Mouse (Mus musculus) midbrain, postnatal 0 days (tissue): Measurements from ENCODE around the gene Hspa12a. TPM values are rescaled to one million over a fixed set of nuclear protein-coding genes. Genes with fewer than 3 reads are reported as not detected.
"Not testable (repeated sequence)": the region's sequence is repeated elsewhere in the genome, so short reads cannot be mapped to it uniquely, and the experiment has no call there.

Experiments used
- ATAC-seq: fragments of 200-750 bp; cut with Nextera tagmentation; 2 replicates; pipeline ENCODE4 v1.8.0; 2017; ENCODE audit warnings: moderate number of reproducible peaks, mild to moderate bottlenecking, moderate TSS enrichment, moderate library complexity; ENCODE audit not compliant: low FRiP score
- DNase-seq: peaks from one replicate; pipeline ENCODE4 v3.0.0-alpha.2; 2015; ENCODE audit warnings: low spot score
- H3K27ac ChIP-seq: fragments of 300-500 bp; sonication (generic); 2 replicates; pipeline ENCODE4 v1.5.1; 2014; ENCODE audit warnings: low read depth, mild to moderate bottlenecking, low read length, mixed read lengths
- H3K27me3 ChIP-seq: fragments of 300-500 bp; sonication (generic); 2 replicates; pipeline ENCODE4 v1.6.1; 2014; ENCODE audit warnings: low read length, control low read depth, mixed read lengths; ENCODE audit not compliant: insufficient read depth
- H3K36me3 ChIP-seq: fragments of 300-500 bp; sonication (generic); 2 replicates; pipeline ENCODE4 v1.6.1; 2014; ENCODE audit warnings: low read length, control low read depth, mixed read lengths; ENCODE audit not compliant: insufficient read depth
- H3K4me1 ChIP-seq: fragments of 300-500 bp; sonication (generic); 2 replicates; pipeline ENCODE4 v1.6.1; 2014; ENCODE audit warnings: mild to moderate bottlenecking, control low read depth, antibody characterized with exemption, low read length, mixed read lengths; ENCODE audit not compliant: insufficient read depth
- H3K4me2 ChIP-seq: fragments of 300-500 bp; sonication (generic); 2 replicates; pipeline ENCODE4 v1.6.1; 2014; ENCODE audit warnings: low read depth, mild to moderate bottlenecking, low read length, mixed read lengths; ENCODE audit not compliant: poor library complexity, severe bottlenecking
- H3K4me3 ChIP-seq: fragments of 300-500 bp; sonication (generic); 2 replicates; pipeline ENCODE4 v1.5.1; 2014; ENCODE audit warnings: low read depth, mild to moderate bottlenecking, low read length, moderate library complexity
- H3K9ac ChIP-seq: fragments of 300-500 bp; sonication (generic); replicated peaks from 2 replicates; pipeline ENCODE4 v1.6.1; 2014; ENCODE audit warnings: mild to moderate bottlenecking, low read length, moderate library complexity, mixed read lengths; ENCODE audit not compliant: poor library complexity, severe bottlenecking
- H3K9me3 ChIP-seq: fragments of 300-500 bp; sonication (generic); 2 replicates; pipeline ENCODE4 v1.6.1; 2016; ENCODE audit warnings: low read length, control low read depth
- CTCF ChIP-seq: IDR thresholded peaks from 2 replicates; pipeline ENCODE4 v1.5.1; 2016; ENCODE audit warnings: antibody characterized with exemption, mild to moderate bottlenecking
- WGBS: fragments of 180-500 bp; shearing (Covaris S2); extraction: QIAGEN DNeasy Blood & Tissue Kit; methylation state at CpG from one replicate; pipeline ENCODE4 v1.1.7; 2014; 5-methylcytosine and 5-hydroxymethylcytosine counted together
- polyA plus RNA-seq: library from polyadenylated mRNA; unstranded; fragments of >200 nt; fragmentation: Nextera tagmentation; extraction: Ambion mirVana; gene quantifications from 2 replicates; pipeline ENCODE4 v1.2.1, GENCODE M21; 2015
- total RNA-seq: library from RNA; depleted of rRNA; stranded (reverse); fragments of >200 nt; gene quantifications from 2 replicates; pipeline ENCODE4 v1.2.3, GENCODE M21; 2014

Gene Hspa12a
- total and polyA plus RNA-seq, 2 experiments from 2014 or later, result 53.8 to 73.7 TPM

DNA sequence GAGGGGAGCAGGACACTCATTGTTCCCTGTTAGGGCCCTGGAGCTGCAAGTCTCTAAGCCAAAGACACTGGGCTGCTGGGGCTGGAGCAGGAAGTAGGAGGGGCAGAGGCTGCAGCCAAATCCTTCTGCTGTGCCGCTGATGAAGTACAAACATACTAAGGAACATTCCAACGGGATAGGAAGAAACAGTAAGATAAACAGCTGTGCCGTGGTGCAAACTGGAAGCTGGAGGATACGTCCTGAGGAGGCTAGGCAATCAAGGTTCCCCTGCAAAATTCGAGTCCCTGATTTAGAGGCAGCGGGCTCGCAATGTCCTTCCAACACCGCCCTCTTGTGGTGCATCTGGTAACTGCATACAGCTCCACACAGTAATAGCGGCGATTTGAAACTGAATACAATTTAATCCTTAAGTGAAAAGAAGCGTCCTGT, 39.5 kb downstream of the Hspa12a start:
- Histone ChIP-seq H3K9me3 (no peaks in the 10 kb centered on the region), H3K27ac (no peak overlapping the region), H3K27me3 (no peaks in the 10 kb centered on the region), H3K36me3 (no peaks in the 10 kb centered on the region), H3K4me3 (no peak overlapping the region), H3K4me1 (no peaks in the 10 kb centered on the region), H3K9ac (no peak overlapping the region), H3K4me2 (peak overlapping the region; percentile 38)
- under 1% methylated on average over 11 of the region's 11 CpGs for WGBS
- DNase-seq (peak; percentile 85), ATAC-seq (no peak)
- peak; percentile 98 for TF ChIP-seq CTCF

DNA sequence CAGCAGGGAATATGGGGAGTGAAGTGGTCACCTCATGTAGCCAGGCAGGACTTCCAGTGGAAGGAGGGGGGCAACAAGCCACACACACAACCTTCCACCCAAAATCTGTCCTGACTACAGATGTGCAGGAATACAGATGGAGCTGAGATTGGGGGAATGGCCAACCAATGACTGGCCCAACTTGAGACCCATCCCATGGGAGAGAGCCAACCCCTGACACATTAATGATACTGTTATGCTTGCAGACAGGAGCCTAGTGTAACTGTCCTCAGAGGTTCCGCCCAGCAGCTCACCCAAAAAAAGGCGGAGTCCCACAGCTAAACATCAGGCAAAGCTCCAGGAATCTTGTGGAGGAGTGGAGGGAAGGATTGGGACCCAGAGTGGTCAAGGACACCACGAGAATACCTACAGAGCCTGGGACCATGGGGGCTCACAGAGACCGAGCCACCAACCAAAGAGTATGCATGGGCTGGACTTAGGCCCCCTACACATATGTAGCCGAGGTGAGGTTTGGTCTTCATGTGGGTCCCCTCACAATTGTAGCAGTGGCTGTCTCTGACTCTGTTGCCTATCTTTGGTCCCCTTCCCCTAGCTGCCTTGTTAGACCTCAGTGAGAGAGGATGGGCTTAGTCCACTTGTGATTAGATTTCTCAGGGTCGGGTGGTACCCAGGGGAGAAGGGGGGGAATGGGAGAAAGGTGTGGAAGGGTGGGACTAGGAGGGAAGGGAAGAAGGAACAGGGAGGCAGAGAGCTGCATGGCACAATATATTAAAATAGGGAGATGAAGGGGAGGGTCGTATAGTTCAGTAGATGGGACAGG, 40.2 kb downstream of the Hspa12a start:
- Histone ChIP-seq H3K27me3 (no peaks in the 10 kb centered on the region), H3K36me3 (no peaks in the 10 kb centered on the region), H3K4me1 (no peaks in the 10 kb centered on the region), H3K9me3 (no peaks in the 10 kb centered on the region), H3K9ac (no peak overlapping the region), H3K4me3 (no peak overlapping the region), H3K4me2 (peak overlapping the region; percentile 38), H3K27ac (no peak overlapping the region)
- TF ChIP-seq CTCF, result no peak
- WGBS, result 74% methylated on average over 7 of the region's 7 CpGs
- no peak for ATAC-seq
- no peak for DNase-seq

DNA sequence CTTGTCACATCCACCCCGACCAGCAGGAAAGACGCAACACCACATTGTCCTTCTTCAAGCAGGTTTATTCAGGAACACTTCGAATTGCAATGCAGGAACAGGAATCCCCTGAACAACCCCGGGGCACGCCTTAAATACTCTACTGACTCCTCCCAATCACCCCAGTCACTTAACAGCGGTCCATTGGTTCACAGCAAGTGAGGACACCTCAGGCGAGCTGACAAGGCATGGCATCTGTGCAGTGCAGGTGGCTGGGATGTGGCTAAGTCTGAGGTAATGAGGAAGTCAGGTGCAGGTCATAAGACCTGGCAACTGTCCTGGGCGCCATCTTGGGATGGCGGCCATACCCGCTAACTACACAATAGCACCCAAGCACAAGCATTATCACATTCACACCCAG, 43.0 kb downstream of the Hspa12a start:
- ATAC-seq, H3K9ac ChIP-seq, H3K27me3 ChIP-seq, H3K36me3 ChIP-seq, H3K9me3 ChIP-seq, H3K4me2 ChIP-seq, H3K27ac ChIP-seq, H3K4me1 ChIP-seq, DNase-seq, H3K4me3 ChIP-seq: not testable (repeated sequence)
- WGBS, result 91% methylated on average over 10 of the region's 10 CpGs

DNA sequence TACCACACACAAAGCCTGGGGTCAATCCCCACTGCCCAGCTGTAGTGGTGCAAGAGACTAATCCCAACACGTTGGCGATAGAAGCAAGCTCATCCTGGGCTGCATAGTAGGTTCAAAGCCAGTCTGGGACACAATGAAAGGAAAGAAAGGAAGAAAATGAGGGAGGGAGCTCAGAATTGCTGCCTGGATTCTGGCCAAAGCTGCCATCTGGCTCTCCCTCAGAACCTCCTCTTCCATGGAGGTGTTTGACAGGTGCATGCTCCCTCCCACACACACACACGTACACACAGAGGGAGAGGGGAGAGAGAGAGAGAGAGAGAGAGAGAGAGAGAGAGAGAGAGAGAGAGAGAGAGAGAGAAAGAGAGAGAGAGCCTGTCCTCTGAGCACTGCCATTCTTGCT, 47.2 kb downstream of the Hspa12a start:
- no peaks in the 10 kb centered on the region for H3K36me3 ChIP-seq
- WGBS, result 71% methylated on average over 2 of the region's 3 CpGs
- no peaks in the 10 kb centered on the region for H3K9me3 ChIP-seq
- H3K4me2 ChIP-seq, result no peak overlapping the region
- H3K9ac ChIP-seq, result no peak overlapping the region
- no peak for DNase-seq
- H3K27me3 ChIP-seq, result no peaks in the 10 kb centered on the region
- H3K4me1 ChIP-seq, result no peaks in the 10 kb centered on the region
- H3K4me3 ChIP-seq, result no peak overlapping the region
- ATAC-seq, result no peak
- H3K27ac ChIP-seq, result no peak overlapping the region
- no peak for TF ChIP-seq CTCF

DNA sequence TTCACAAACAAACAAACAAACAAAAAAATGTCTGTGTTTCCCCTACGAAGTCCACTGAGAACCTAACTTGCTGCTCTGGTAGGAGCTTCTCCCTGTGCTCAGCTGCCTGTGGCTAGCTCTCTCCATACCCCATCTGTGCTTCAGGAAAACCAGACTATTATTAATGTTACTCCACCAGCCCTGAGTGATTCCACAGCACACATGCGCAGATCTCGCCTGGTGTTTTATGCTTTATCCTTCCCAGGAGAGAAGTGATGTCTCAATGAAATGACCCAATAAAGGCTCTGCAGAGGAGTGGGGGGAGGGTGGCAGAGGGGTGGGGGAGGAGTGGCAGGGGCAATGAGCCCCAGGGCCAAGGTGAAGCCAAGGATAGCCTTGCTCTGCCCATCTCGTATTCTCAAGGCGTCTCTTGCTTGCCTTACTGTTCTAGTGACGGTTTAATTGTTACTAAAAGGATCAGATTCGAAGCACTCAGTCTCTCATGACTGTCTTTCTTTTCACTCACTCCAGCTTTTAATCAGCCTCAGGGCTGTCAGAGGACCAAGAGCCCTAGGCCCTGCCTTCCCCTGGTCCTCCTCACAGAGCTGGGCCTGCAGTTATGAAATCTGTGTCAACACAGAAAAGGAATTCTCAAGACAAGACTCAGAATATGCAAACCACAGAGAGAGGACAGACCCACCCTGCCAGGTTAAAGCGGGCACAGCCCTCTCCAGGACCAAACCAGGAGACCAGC, 54.0 kb downstream of the Hspa12a start:
- Histone ChIP-seq H3K9me3 (no peaks in the 10 kb centered on the region), H3K27ac (peak overlapping the region; percentile 59; the same call in 1 of the 2 replicates), H3K4me3 (no peak overlapping the region), H3K4me2 (no peak overlapping the region), H3K9ac (no peak overlapping the region), H3K36me3 (no peaks in the 10 kb centered on the region), H3K4me1 (no peaks in the 10 kb centered on the region), H3K27me3 (no peaks in the 10 kb centered on the region)
- DNase-seq (peak; percentile 61), ATAC-seq (no peak)
- no peak for TF ChIP-seq CTCF
- 47% methylated on average over 8 of the region's 8 CpGs for WGBS

DNA sequence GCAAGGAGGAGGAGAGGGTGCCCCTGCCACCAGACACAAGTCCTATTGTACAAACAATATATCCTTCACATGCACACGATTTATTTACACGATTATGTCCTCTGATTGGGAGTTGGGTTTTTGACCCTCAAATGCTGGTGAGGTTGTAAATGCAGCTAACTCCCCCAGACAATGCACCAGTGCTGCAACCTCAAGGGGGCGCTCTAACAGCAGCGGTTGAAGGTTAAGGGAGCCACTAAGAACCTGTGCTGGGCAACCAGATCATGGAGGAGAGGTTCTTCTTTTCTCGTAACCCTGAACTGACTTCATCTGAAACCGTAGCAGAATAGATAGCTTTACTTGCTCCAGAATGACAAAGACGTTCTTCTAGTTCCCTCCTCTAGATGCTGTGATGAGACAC, 57.0 kb downstream of the Hspa12a start:
- Histone ChIP-seq H3K9ac (no peak overlapping the region), H3K4me2 (no peak overlapping the region), H3K9me3 (no peaks in the 10 kb centered on the region), H3K36me3 (no peaks in the 10 kb centered on the region), H3K27ac (no peak overlapping the region), H3K4me1 (no peaks in the 10 kb centered on the region), H3K27me3 (no peaks in the 10 kb centered on the region), H3K4me3 (no peak overlapping the region)
- TF ChIP-seq CTCF, result peak; percentile 30
- DNase-seq (no peak), ATAC-seq (no peak)
- WGBS, result 70% methylated on average over 7 of the region's 7 CpGs
